Mouse (Mus musculus): ENCODE results near the gene Tvp23b.

Tvp23b gene

DNA sequence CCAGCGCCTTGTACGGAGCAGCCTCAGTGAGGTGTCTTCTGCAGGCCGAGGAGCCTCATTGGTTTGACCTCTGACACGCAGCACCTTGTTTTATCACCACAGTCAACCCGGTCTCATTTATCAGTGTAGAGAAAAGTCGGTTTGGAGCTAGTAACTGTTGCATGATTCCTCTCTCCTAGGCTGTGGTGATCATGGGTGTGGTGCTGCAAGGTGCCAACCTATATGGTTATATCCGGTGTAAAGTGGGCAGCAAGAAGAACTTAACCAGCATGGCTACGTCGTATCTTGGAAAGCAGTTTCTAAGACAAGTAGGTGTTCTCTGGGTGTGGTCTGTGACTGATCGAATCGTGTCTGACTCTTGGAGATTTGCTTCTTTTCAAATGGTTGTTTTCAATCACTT lies 12.5 kb downstream of the Tvp23b start:
- no peak for DNase-seq (ENCODE audit: extremely low spot score, low spot score)

DNA sequence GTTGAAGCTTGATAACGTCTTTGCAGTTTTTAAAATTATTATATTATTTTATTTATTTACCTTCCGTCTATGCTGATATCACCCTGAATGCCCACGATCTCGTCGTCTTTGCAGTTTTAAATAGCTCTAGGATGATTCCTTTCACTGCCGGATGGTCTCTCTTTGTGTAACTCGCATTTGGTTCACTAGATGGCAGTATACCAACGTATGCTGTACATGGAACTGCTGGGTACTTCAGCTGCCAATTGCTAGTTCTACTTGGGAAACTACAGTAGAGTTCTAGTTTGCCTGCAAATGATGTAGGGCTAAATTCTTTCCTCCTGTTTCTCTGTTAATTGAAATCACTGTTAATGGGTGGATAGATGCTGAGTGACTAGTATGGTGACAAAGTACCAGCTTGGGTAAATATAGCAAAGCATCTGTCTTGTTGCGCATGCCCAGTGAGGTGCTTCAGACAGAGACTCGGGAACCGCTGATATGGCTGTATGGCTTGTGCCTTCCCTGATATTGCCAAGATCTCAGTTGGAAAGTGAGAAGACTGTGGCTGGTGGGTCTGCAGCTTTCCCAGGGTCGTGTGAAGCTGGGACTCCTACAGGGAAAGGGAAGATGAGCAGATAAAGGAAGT lies 22.6 kb downstream of the Tvp23b start:
- peak; percentile 35 for DNase-seq (ENCODE audit: extremely low spot score, low spot score)

DNA sequence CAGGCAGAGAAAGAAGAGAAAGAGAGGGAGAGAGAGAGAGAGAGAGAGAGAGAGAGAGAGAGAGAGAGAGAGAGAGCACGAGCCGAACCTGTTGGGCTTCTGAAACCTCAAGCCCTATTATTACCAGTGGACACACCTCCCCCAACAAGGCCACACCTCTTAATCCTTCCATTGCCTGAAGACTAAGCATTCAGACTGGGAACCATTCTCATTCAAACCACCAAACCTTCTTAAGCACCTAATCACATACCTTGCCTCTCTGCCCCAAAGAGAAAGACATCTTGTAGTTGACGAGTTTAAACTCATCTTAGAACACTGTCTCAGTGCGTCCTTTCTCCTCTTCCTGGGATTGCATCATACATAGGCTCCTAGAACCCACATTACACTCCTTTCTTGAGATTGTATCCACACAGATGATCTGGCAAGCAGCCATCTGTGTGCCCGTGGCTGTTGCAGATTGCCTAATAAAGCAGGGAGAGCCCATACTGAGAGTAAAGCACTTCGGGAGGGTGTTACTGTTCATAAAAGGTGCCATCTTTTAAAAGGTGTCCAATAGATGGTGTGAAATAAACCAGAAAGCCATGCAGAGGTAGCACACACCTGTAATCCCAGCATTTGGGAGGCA lies 24.7 kb downstream of the Tvp23b start:
- DNase-seq (ENCODE audit: extremely low spot score, low spot score): no peak

DNA sequence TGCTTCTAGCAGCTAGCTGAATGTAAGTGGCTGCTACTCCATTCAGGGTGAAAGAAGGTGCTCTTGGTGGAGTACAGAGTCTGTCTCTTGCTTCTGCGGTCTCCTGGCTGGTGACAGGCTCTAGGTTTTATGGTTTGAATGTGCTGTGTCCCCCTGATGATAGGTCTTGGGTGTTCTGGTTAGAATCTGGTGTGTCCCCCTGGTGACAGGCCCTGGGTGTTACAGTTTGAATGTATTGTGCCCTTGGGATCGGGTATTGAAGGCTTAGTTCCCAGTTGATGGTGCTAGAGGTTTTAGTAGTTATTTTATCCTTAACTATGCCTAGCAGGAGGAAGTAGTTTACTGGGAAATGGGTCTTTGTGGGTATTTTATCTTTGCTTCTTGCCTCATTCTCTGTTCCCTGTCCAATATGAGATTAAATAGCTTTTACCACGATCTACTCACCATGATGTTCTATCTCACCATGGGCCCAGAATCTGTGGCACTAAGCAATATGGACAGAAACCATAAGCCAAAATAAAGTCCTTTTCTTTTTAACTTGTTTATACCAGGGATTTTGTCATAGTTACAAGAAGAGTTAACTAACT lies 30.6 kb downstream of the Tvp23b start:
- no peak for DNase-seq (ENCODE audit: extremely low spot score, low spot score)

DNA sequence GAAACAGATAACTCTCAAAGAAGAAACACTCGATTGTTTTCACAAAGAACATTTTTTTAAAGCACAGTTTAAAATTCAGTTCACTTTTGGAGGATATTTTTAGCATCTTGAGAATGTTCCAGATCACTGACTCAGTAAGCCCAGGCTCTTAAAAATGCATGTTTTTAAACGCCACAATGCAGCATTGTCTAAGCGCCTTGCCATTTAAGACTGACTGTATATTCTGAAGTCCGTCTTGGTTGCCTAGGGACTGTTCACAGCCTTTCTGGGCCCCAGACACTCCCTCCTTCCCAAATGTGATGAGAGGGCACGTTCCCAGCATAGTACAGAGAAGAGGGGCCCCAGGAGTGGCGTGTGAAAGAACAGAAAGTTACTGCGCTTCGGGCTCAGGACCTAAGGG lies 32.1 kb downstream of the Tvp23b start:
- DNase-seq (ENCODE audit: extremely low spot score, low spot score): no peak

DNA sequence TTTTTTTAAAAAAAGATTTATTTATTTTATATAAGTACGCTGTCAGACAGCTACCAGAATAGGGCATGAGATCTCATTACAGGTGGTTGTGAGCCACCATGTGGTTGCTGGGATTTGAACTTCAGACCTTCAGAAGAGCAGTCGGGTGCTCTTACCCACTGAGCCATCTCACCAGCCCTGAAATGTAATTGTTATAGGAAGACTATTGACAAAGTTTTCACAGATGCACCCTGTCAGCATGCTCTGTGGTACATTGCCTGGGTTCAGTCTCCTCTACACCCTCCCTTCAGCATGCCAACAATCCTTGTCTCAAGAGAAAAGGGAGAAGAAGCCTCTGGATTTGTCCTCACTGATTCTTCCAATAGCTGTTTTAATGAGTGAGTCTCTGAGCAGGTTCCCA lies 33.9 kb downstream of the Tvp23b start:
- DNase-seq (ENCODE audit: extremely low spot score, low spot score): no peak

DNA sequence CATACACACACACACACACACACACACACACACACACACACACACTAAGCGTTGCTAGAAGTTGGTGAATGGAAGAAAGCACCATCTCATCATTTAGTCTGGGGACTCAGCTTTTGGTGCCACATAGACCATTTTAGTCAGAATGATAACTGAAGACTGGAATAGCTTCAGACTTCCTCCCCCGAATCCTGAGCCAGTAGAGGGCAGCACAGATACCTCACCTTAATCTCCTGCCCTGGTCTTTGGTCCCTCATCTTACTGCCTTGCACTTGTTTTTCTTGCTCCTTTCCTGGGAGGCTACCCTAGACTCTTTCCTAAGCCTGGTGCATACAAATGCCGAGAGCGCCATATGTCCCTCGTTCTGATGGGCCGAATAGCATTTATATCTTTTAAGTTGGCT lies 35.3 kb downstream of the Tvp23b start:
- DNase-seq (ENCODE audit: extremely low spot score, low spot score): no peak

DNA sequence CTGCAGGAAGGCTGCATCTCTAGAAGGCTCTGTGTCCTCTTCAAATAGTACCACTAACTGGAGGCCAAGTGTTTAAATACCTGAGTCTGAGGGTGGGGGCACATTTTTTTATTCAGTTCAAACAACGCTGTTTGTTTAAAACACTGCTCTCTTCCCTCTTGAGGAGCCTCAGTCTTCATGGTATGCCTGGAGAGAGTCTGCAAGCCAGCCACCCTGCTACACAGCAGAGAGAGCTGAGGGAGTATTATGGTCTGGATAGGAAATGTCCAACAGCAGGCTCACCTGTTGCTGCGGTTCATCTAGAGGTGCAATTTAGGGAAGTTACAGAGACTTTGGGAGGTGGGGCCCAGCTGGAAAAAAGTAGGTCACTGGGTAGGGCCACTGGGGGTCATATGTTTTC lies 36.2 kb downstream of the Tvp23b start:
- DNase-seq (ENCODE audit: extremely low spot score, low spot score): no peak

DNA sequence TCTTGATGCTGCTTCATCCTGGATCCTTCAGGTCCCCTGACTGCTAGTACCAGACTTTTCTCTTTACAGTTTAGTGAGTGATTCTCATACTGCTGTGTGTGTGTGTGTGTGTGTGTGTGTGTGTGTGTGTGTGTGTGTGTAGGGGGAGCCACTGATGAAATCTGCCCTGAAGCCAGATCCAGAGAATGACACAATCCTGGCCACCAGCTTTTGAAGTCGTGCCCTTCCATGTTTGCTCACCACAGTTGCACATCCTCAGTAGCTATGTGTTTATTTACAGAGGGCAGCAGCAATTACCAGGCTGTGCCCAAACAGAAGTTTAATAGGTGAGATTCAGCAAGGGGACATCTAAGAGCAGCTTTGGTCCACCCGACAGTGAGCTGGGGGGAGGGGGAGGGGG lies 37.5 kb downstream of the Tvp23b start:
- no peak for DNase-seq (ENCODE audit: extremely low spot score, low spot score)

DNA sequence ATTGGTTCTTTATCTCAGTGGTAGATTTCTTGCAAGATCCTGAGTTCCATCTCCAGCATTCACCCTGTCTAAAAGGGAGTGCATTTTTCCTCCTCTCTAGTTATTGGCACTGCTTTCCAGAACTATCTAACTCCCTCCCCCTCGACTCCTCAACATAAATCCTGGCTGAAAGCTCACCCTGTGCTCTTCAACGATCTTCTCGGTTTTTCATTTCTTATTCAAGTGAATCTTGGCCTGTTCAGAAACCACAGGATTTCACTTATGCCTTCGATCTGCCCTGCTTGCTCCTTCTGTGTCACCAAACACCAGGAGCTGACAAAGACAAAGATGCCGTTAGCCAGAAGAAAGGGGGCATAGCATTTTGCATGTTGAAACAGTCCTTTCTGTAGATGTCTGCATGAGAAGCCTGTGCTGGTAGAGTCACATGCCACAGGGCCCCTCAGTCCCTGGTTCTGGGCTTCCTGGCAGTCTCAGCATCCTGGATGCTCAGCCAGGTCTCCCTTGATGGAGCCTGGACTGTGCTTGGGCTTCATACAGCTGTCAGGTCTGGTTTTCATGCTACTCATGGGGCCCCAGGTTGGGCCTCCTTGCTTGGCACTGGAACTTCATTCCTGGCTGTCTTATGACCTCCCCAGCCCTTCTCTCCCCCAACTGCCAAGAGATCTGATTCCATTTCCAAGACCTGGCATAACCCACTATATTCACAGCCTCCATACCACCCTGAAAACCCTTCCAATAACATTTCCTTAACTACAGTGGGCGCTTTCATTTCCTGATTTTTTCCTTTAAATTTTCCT lies 40.9 kb downstream of the Tvp23b start:
- no peak for DNase-seq (ENCODE audit: extremely low spot score, low spot score)

DNA sequence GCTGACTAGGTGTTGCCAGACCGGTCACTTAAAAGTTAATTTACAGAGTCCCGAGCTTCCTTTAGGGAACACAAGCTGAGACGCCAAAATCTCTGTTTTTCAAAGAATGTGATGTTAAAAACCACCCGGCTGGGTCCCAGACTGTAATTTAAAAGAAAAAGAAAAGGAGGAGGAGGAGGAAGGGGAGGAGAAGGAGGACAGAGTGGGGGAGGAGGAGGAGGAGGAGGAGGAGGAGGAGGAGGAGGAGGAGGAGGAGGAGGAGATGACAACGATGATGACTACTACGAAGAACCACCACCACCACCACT lies 41.4 kb downstream of the Tvp23b start:
- DNase-seq (ENCODE audit: extremely low spot score, low spot score): no peak

DNA sequence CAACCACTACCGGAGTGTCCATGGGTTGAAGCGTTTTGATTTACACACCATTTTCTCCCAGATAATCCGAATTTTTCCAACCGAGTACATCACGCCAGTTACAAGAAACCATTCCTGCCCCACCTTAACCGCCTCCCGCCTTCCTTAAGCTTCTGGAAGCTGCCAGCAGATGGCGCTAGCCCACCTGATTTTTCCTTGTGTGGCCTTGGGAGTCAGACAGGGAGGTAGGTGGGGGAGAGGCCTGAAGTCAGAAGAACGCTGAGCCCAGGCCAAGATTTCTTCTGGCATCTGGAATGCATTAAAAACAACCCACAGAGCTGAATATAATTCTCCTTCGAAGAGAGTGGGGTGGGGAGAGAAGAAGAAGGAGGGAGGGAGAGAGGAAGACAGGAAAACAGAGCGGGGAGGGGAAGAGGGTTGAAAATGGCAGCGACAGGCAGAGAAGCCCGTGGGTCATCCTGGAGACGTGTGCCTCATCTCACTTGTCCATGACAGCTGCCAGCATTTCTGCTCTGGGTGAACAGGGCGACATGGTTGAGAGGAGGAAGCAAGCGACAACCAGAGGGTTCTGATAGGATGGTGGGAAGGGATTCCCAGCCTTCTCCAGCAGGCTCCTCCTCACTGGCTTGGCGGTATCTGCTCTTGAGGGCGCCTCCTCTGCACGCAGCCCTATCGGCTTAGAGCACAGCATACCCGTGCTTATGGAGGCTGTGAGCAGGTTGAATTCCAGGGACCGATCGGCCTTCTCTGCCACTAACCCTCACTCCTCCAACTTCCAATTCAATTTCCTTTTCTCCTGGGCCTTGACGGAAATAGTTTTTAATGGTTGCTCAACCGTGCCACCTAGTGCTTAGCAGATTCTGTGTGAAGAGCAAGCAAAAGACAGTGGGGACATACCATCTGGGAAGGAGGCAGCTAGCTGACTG lies 42.1 kb downstream of the Tvp23b start:
- peak; percentile 97 for DNase-seq (ENCODE audit: extremely low spot score, low spot score)

DNA sequence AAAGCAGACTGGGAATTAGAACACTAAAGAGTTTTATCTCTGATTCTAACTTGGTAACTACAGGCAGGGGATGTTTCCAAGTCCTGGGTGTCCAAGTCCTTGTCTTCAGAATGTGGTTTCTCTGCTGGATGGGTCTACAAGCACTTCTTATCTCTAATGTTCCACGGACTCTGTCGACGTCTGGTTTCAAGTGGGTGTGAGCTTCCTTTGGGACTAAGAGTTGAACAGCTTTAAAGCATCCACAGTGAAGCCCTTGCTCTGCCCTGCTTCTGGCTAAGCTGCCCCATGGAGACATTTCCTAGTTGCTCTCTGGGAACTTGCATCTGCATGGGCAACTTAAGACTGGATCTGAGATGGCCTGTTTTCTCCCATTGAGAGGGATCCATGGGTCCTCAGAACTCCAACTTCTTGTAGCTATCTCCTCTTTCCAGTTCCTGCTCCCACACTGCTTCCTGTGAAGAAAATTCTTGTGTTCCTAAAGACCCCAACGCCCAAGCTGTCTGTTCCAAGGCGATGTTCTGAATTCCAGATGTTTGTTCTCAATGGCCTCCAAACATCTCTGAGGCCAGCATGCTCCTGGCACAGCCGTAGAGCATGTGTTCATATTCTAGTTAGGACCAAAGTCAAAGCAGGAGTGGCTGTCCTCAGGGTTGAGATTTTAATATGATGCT lies 45.0 kb downstream of the Tvp23b start:
- DNase-seq (ENCODE audit: extremely low spot score, low spot score): no peak

DNA sequence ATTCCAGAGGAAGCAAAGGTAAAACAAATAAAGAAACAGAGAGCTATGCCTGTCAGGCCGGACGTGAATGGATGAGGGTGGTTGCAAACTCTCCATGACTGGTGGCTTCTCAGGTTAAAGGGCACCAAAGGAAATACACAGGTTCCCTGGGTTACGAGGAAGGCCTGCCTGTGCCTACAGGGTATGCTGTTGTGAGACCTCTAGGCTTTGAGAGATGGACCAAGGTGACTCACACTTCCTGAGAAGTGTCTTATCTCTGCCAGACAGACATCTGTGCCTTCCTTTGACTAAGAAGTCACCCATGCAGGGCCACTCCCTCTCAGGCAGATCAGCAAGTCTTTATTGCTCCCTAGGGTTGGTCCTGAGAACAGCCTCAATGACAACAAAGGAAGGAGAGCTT lies 50.5 kb downstream of the Tvp23b start:
- DNase-seq (ENCODE audit: extremely low spot score, low spot score): no peak

DNA sequence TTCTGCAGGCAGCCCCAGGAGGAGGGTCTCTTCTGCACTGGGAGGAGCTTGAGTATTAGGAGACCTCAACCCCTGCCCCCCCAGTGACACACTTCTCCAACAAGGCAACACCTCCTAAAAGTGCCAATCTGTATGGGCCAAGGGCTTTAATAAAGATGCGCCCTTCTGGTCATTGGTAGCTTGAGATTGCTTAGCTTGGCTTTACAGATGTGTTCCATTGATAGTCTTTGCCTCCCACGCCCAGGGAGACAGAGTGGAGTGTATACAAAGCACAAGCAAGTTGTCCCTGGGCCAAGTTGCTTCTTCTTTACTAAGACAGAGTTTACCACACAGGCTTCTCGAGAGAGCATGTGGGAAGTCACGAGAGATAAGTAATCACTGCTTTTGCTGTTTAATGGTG lies 51.3 kb downstream of the Tvp23b start:
- no peak for DNase-seq (ENCODE audit: extremely low spot score, low spot score)

DNA sequence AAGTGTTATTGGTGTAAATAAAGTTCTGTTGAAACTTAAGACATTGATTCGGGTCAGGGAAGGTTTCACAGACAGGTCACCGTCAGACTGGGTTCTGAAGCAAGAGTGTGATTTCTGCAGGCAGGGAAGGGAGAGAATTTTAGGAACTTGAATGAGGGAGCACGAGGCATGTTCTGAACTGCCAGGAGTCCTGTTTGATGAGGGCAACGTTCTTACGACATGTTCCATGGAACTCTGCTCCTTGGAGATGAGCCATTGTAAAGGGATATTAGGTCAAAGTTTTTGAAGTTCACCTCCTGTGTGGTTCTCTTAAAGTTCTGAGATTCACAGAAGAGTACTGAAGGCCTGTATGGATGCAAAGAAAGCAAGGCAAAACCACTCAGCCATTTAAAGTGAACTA lies 51.9 kb downstream of the Tvp23b start:
- no peak for DNase-seq (ENCODE audit: extremely low spot score, low spot score)

DNA sequence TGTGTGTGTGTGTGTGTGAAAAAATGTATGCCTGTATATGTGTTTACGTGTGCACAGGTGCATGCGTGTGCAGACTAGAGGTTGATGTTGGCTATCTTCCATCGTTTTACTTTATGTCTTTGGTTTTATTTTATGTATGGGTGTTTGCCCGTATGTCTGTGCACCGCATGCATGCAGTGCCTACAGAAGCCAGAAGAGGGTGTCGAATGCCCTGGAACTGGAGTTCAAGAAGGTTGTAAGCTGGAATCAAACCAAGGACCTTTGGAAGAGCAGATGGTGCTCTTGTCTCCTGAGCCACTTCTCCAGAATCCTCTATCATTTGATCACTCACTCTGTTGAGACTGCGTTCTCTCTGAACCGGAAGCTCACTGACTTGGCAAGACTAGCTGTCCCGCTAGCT lies 53.8 kb downstream of the Tvp23b start:
- DNase-seq (ENCODE audit: extremely low spot score, low spot score): no peak

DNA sequence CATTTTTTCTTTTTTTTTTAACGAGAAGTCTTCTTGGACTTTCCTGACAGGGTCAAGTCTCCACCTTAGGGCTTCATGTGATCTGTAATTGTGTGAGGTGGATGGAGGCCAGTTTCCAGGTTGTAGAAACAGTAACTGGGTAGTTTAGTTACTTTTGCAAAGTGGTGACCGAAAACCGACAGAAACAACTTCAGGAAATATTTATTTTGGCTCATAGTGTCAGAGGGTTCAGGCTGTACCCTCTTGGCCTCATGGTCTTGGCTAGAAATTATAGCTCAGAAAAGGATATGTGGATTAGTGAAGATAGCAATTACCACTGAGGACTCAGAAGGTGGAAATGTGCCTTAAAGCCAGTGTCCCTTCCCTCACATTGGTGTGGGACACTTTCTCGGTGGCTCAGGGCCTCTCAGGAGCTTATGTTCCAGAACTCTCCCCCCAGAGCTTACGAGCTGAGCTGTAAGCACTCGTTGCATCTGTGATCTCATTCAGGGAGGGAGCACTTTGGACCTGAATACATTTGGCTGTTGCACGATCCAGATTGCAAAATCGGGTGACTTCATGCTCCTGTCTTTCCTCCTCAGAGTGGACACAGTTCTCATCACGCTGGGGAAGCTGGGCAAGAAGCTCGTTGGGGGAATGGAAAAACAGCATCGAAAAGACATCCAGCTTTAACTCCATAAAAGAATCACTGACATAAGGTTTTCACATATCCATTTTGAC lies 55.7 kb downstream of the Tvp23b start:
- no peak for DNase-seq (ENCODE audit: extremely low spot score, low spot score)

DNA sequence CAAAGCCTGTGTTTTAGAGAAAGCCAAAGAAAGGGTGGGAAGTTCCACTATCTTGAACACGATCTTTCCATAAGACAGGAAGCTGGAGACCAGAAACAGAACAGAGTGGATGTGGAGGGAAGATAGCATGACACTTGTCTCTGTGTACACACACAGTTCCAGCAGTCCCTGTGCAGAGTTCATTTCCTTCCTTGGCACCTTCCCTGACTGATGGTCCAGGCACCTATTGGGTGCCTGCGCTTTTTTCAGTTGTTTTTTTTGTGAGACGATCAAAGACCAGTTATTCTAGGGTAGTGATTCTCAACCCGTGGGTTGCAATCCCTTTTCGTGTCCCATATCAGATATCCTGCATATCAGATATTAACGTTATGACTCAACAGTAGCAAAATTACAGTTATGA lies 58.7 kb downstream of the Tvp23b start:
- no peak for DNase-seq (ENCODE audit: extremely low spot score, low spot score)

DNA sequence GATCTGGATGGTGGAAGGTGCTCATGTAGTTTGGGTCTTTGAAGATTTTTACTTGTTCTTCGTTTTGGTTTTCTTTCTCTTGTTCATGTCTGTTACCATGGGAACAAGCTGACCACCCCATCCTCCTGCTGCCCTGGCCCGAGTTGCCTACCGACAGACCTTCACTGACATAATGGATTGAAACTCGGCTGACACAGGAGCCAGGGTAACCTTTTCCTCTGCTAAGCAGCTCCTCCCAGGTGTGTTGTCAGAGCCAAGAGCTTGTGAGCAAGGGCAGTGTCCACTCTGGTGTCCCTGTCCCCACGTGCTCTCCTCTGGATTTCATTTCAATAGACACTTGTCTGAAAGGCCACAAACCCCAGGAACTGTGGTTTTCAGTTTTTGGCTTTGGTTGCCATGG lies 59.7 kb downstream of the Tvp23b start:
- no peak for DNase-seq (ENCODE audit: extremely low spot score, low spot score)
